Mouse (Mus musculus) heart, embryonic 15.5 days (tissue): Measurements from ENCODE around the gene Cmah. TPM values are rescaled to one million over a fixed set of nuclear protein-coding genes. Genes with fewer than 3 reads are reported as not detected.

Experiments
- ATAC-seq: fragments of 200-750 bp; cut with Nextera tagmentation; replicated peaks from 2 replicates; pipeline ENCODE4 v1.8.0; 2017; ENCODE audit warnings: low read depth, moderate TSS enrichment; ENCODE audit not compliant: insufficient number of reproducible peaks, insufficient read depth, low FRiP score
- H3K27ac ChIP-seq: fragments of 300-500 bp; sonication (generic); 2 replicates; pipeline ENCODE4 v1.5.1; 2015; ENCODE audit warnings: mild to moderate bottlenecking, inconsistent platforms
- H3K27me3 ChIP-seq: fragments of 300-500 bp; sonication (generic); 2 replicates; pipeline ENCODE4 v1.6.1; 2015; ENCODE audit warnings: inconsistent platforms
- H3K36me3 ChIP-seq: fragments of 300-500 bp; sonication (generic); 2 replicates; pipeline ENCODE4 v1.6.1; 2015; ENCODE audit warnings: mild to moderate bottlenecking, inconsistent platforms
- H3K4me1 ChIP-seq: fragments of 300-500 bp; sonication (generic); replicated peaks from 2 replicates; pipeline ENCODE4 v1.6.1; 2015; ENCODE audit warnings: inconsistent platforms
- H3K4me2 ChIP-seq: fragments of 300-500 bp; sonication (generic); 2 replicates; pipeline ENCODE4 v1.6.1; 2015; ENCODE audit warnings: inconsistent platforms, mild to moderate bottlenecking, moderate library complexity
- H3K4me3 ChIP-seq: fragments of 300-500 bp; sonication (generic); 2 replicates; pipeline ENCODE4 v1.5.1; 2015; ENCODE audit warnings: mild to moderate bottlenecking, inconsistent platforms
- H3K9ac ChIP-seq: fragments of 300-500 bp; sonication (generic); 2 replicates; pipeline ENCODE4 v1.6.1; 2015; ENCODE audit warnings: mild to moderate bottlenecking, inconsistent platforms
- H3K9me3 ChIP-seq: fragments of 300-500 bp; sonication (generic); replicated peaks from 2 replicates; pipeline ENCODE4 v1.6.1; 2016; ENCODE audit warnings: inconsistent platforms
- WGBS: fragments of 180-500 bp; shearing (Covaris S2); methylation state at CpG from one replicate; pipeline ENCODE4 v1.1.7; 2015; ENCODE audit warnings: mixed read lengths; 5-methylcytosine and 5-hydroxymethylcytosine counted together
- polyA plus RNA-seq: library from polyadenylated mRNA; unstranded; fragments of >200 nt; fragmentation: Nextera tagmentation; extraction: Ambion mirVana; gene quantifications from 2 replicates; pipeline ENCODE4 v1.2.1, GENCODE M21; 2015

The Cmah gene
- polyA plus RNA-seq, 1 experiment from 2014 or later = 0.45 TPM

DNA sequence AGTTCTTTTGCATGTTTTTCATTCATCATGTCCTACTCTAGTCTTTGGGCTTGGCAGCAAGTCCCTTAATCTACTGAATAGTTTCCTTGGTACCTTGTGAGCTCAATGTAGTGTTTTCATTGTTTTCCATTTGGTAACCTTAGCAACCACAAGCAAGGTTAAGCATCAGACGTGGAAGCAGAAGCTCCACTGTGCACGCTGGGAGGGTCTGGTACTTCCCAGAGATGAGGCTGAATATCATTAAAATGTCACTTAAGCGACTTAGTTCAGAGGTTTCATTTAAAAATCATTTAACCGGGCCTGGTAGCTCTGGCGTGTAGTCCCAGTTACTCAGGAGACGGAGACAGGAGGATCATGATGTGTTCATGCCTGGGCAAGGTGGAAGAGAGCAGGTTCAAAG lies 5.9 kb upstream of the Cmah start:
- Histone ChIP-seq H3K4me3 (no peak overlapping the region), H3K4me1 (no peaks in the 10 kb centered on the region), H3K36me3 (no peaks in the 10 kb centered on the region), H3K9me3 (no peaks in the 10 kb centered on the region), H3K9ac (no peak overlapping the region), H3K4me2 (no peak overlapping the region), H3K27me3 (no peaks in the 10 kb centered on the region), H3K27ac (no peak overlapping the region)
- 70% methylated on average over 6 of the region's 6 CpGs for WGBS
- ATAC-seq = no peak

GRCm38 (mm10) chr13:24328036-24328817 lies 1.0 kb downstream of the Cmah start:
- Histone ChIP-seq H3K9me3 (no peaks in the 10 kb centered on the region), H3K4me3 (no peak overlapping the region), H3K36me3 (no peaks in the 10 kb centered on the region), H3K9ac (no peak overlapping the region), H3K4me2 (no peak overlapping the region), H3K27me3 (no peaks in the 10 kb centered on the region), H3K27ac (no peak overlapping the region), H3K4me1 (0 out of 2 replicates have a peak, but pooled peaks cover 2% of the 10 kb centered on the region)
- 67% methylated on average over 9 of the region's 9 CpGs for WGBS
- no peak for ATAC-seq

GRCm38 (mm10) chr13:24330128-24330527 lies 2.9 kb downstream of the Cmah start:
- Histone ChIP-seq H3K9ac (no peak overlapping the region), H3K4me2 (no peak overlapping the region), H3K36me3 (no peaks in the 10 kb centered on the region), H3K27me3 (no peaks in the 10 kb centered on the region), H3K4me3 (no peak overlapping the region), H3K4me1 (0 out of 2 replicates have a peak, but pooled peaks cover 2% of the 10 kb centered on the region), H3K9me3 (no peaks in the 10 kb centered on the region), H3K27ac (no peak overlapping the region)
- ATAC-seq = no peak
- WGBS = 67% methylated on average over 4 of the region's 4 CpGs

DNA sequence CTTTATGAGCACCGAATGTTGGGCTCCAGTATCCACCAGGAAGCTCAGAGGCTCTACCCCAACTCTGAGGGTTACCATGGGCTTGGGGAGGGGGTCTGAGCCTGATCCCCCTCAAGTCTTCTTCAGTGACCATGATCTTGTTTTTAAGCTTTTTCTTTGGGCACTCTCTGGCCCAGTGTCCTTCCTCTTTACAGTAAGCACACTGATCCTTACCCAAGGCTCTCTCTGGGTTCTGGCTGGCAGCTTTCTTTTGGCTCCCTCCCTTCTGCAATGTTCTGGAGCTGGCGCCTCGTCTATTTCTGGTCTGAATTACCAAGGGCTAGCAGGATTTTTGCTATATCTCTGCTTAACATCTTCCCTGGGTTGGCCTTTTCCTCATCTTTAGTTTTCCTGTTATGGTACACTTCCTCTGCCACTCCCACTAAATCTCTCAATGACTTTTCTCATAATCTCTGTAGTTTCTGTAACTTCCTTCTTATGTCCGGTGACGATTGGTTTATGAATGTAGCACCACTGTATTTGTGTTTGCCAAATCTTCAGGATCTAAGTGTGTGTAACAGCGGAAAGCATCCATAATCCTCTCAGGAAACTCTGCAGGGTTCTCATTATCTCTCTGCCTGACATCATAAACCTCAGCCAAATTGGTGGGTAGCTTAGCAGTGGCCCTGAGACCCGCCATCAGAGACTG lies 3.8 kb downstream of the Cmah start:
- Histone ChIP-seq H3K4me2 (no peak overlapping the region), H3K9me3 (no peaks in the 10 kb centered on the region), H3K9ac (no peak overlapping the region), H3K27me3 (no peaks in the 10 kb centered on the region), H3K27ac (no peak overlapping the region), H3K36me3 (no peaks in the 10 kb centered on the region), H3K4me1 (0 out of 2 replicates have a peak, but pooled peaks cover 2% of the 10 kb centered on the region), H3K4me3 (no peak overlapping the region)
- ATAC-seq = no peak
- WGBS = 63% methylated on average over 7 of the region's 7 CpGs

DNA sequence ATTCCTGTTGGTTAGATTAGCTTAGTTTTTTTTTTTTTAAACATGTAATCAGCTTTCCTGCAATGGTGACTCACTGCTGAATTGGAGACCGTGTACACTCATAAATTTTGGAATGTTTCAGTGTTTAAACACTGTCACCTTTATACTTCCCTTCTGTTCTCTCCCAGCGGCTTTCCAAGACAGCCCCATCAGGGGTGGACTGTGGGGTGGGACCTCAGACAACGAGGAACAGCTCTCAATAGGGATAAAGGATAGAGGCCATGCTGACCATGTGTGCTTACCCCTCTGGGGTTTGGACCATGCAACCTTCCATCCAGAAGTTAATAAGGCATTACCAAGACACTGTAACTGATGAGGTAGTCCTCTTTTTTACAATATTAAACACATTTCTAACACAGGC lies 5.3 kb downstream of the Cmah start:
- no peak overlapping the region for H3K4me3 ChIP-seq
- 0 out of 2 replicates have a peak, but pooled peaks cover 2% of the 10 kb centered on the region for H3K4me1 ChIP-seq
- no peaks in the 10 kb centered on the region for H3K36me3 ChIP-seq
- no peak overlapping the region for H3K27ac ChIP-seq
- H3K9me3 ChIP-seq = no peaks in the 10 kb centered on the region
- no peak for ATAC-seq
- H3K4me2 ChIP-seq = no peak overlapping the region
- no peak overlapping the region for H3K9ac ChIP-seq
- 41% methylated on average over 3 of the region's 3 CpGs for WGBS
- no peaks in the 10 kb centered on the region for H3K27me3 ChIP-seq

DNA sequence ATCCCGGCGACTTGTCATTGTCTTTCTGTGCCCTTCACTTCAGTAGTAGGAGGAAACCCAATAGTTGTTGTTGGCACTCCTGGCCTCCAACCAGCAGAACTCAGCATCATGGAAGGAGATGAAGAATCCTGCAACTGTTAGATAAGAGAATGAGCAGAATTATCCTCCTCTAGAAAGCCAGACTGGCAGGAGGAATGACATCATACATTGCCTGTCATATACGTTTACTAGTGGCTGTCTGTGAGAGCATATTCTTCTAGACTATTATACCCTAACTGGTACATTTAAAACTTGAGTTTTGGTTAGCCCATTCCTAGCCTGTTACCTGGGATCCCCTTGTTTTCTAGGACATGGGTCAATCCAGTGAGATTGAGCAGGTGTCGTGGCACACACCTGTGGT lies 9.6 kb downstream of the Cmah start:
- 69% methylated on average over 4 of the region's 4 CpGs for WGBS
- no peaks in the 10 kb centered on the region for H3K9me3 ChIP-seq
- no peak overlapping the region for H3K4me3 ChIP-seq
- no peak overlapping the region for H3K9ac ChIP-seq
- no peak overlapping the region for H3K27ac ChIP-seq
- H3K4me1 ChIP-seq = peaks cover 10% of the 10 kb centered on the region
- H3K4me2 ChIP-seq = no peak overlapping the region
- H3K36me3 ChIP-seq = no peaks in the 10 kb centered on the region
- H3K27me3 ChIP-seq = no peaks in the 10 kb centered on the region
- no peak for ATAC-seq

DNA sequence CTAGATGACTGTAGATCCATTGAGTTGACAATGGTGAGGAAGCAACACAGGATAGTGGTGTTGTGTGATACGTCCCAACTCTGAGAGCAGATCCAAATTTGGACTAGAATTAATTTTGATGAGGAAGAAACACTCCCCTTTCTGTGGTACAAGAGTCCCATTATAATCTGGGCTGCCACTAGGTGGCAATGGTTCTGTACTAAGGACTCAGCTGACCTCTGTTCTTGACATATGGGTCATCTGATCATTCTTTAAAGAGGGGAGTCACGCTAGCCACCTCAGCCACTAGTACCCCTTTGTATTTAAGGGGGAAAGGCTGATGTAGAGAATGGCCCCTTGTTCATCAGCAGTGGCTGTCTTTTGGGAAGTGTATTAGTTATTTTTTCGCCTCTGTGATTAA lies 10.7 kb downstream of the Cmah start:
- H3K9me3 ChIP-seq = no peaks in the 10 kb centered on the region
- H3K36me3 ChIP-seq = no peaks in the 10 kb centered on the region
- H3K27ac ChIP-seq = peak overlapping the region; percentile 24; the same call in 1 of the 2 replicates
- ATAC-seq = no peak
- H3K4me3 ChIP-seq = no peak overlapping the region
- no peak overlapping the region for H3K9ac ChIP-seq
- H3K4me2 ChIP-seq = no peak overlapping the region
- H3K27me3 ChIP-seq = no peaks in the 10 kb centered on the region
- WGBS = 47% methylated on average over 3 of the region's 3 CpGs
- peaks cover 10% of the 10 kb centered on the region for H3K4me1 ChIP-seq

- 30% methylated on average over 4 of the region's 4 CpGs for WGBS
- H3K9me3 ChIP-seq = no peaks in the 10 kb centered on the region
- H3K27me3 ChIP-seq = no peaks in the 10 kb centered on the region
- peak overlapping the region; percentile 24; the same call in 1 of the 2 replicates for H3K27ac ChIP-seq
- ATAC-seq = no peak; the same call in 1 of the 2 replicates
- H3K4me3 ChIP-seq = no peak overlapping the region
- no peak overlapping the region for H3K4me2 ChIP-seq
- peaks cover 10% of the 10 kb centered on the region for H3K4me1 ChIP-seq
- no peak overlapping the region for H3K9ac ChIP-seq
- no peaks in the 10 kb centered on the region for H3K36me3 ChIP-seq
Measured at GRCm38 (mm10) chr13:24338343-24338861, 11.2 kb downstream of the Cmah start.

GRCm38 (mm10) chr13:24339907-24340306 lies 12.7 kb downstream of the Cmah start:
- Histone ChIP-seq H3K9me3 (no peaks in the 10 kb centered on the region), H3K4me1 (peaks cover 10% of the 10 kb centered on the region), H3K27ac (no peak overlapping the region), H3K27me3 (no peaks in the 10 kb centered on the region), H3K4me3 (no peak overlapping the region), H3K9ac (no peak overlapping the region), H3K36me3 (no peaks in the 10 kb centered on the region), H3K4me2 (no peak overlapping the region)
- ATAC-seq = no peak

DNA sequence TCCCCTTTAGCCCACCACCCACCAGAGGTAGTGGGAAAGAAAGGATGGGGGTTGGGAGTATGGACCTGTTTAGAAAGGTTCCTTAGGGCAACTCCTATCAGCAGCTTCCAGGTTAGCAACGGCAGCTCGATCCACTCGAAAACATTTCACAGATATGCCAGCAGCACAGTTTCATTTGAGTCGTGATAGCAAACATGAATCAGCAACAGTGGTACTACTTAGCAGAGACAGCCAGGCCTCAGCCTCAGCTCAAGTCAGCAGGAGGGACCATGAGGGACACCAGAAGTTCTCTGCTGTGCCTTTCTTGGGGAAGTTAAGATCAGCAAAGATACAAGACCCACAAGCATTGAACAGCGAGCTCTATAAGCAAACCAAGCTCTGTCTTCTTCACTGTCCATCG lies 13.3 kb downstream of the Cmah start:
- H3K27me3 ChIP-seq = no peaks in the 10 kb centered on the region
- no peaks in the 10 kb centered on the region for H3K36me3 ChIP-seq
- H3K27ac ChIP-seq = no peak overlapping the region
- H3K9me3 ChIP-seq = no peaks in the 10 kb centered on the region
- no peak overlapping the region for H3K4me3 ChIP-seq
- no peak overlapping the region for H3K9ac ChIP-seq
- peaks cover 10% of the 10 kb centered on the region for H3K4me1 ChIP-seq
- WGBS = 68% methylated on average over 6 of the region's 6 CpGs
- ATAC-seq = no peak
- no peak overlapping the region for H3K4me2 ChIP-seq

- Histone ChIP-seq H3K27me3 (no peaks in the 10 kb centered on the region), H3K9ac (no peak overlapping the region), H3K4me3 (no peak overlapping the region), H3K4me2 (no peak overlapping the region), H3K4me1 (peaks cover 10% of the 10 kb centered on the region), H3K36me3 (no peaks in the 10 kb centered on the region), H3K9me3 (no peaks in the 10 kb centered on the region), H3K27ac (no peak overlapping the region)
- ATAC-seq = no peak
- 71% methylated on average over 4 of the region's 4 CpGs for WGBS
Measured at GRCm38 (mm10) chr13:24342091-24342490, 14.9 kb downstream of the Cmah start.
